Mouse (Mus musculus) lung, embryonic 16.5 days (tissue): ENCODE data around the gene Tmem222. TPM values are rescaled to one million over a fixed set of nuclear protein-coding genes. Genes with fewer than 3 reads are reported as not detected.
A peak's percentile ranks its signal among the peaks of the same experiment; 100 is the strongest.

ENCODE experiments used
- ATAC-seq: fragments of 200-750 bp; cut with Nextera tagmentation; 2 replicates; pipeline ENCODE4 v1.8.0; 2017; ENCODE audit warnings: low read depth, mild to moderate bottlenecking, moderate library complexity
- H3K27ac ChIP-seq: fragments of 300-500 bp; sonication (generic); 2 replicates; pipeline ENCODE4 v1.5.1; 2014; ENCODE audit warnings: mild to moderate bottlenecking, control low read depth, low read length
- H3K27me3 ChIP-seq: fragments of 300-500 bp; sonication (generic); 2 replicates; pipeline ENCODE4 v1.6.1; 2014; ENCODE audit warnings: low read depth, low read length, mixed read lengths; ENCODE audit not compliant: control insufficient read depth, insufficient read depth
- H3K36me3 ChIP-seq: fragments of 300-500 bp; sonication (generic); 2 replicates; pipeline ENCODE4 v1.6.1; 2014; ENCODE audit warnings: low read length; ENCODE audit not compliant: control insufficient read depth, insufficient read depth
- H3K4me1 ChIP-seq: fragments of 300-500 bp; sonication (generic); replicated peaks from 2 replicates; pipeline ENCODE4 v1.6.1; 2014; ENCODE audit warnings: low read length, mixed read lengths; ENCODE audit not compliant: control insufficient read depth, insufficient read depth
- H3K4me2 ChIP-seq: fragments of 300-500 bp; sonication (generic); 2 replicates; pipeline ENCODE4 v1.6.1; 2014; ENCODE audit warnings: low read depth, low read length, control low read depth
- H3K4me3 ChIP-seq: fragments of 300-500 bp; sonication (generic); 2 replicates; pipeline ENCODE4 v1.5.1; 2014; ENCODE audit warnings: mild to moderate bottlenecking, low read length, control low read depth
- H3K9ac ChIP-seq: fragments of 300-500 bp; sonication (generic); 2 replicates; pipeline ENCODE4 v1.6.1; 2014; ENCODE audit warnings: low read length, control low read depth
- H3K9me3 ChIP-seq: fragments of 300-500 bp; sonication (generic); 2 replicates; pipeline ENCODE4 v1.6.1; 2016; ENCODE audit warnings: low read length; ENCODE audit not compliant: control insufficient read depth
- WGBS: fragments of 180-500 bp; shearing (Covaris S2); extraction: QIAGEN DNeasy Blood & Tissue Kit; methylation state at CpG from one replicate; pipeline ENCODE4 v1.1.7; 2014; 5-methylcytosine and 5-hydroxymethylcytosine counted together
- polyA plus RNA-seq: library from polyadenylated mRNA; unstranded; fragments of >200 nt; fragmentation: Nextera tagmentation; extraction: Ambion mirVana; gene quantifications from 2 replicates; pipeline ENCODE4 v1.2.1, GENCODE M21; 2015

Gene Tmem222
- polyA plus RNA-seq, 1 experiment from 2014 or later = 79.3 TPM

GRCm38 (mm10) chr4:133301802-133302201 is 24.2 kb upstream of the Tmem222 start:
- 0 out of 2 replicates have a peak, but pooled peaks have one; percentile 21 for ATAC-seq
- Histone ChIP-seq H3K27me3 (no peaks in the 10 kb centered on the region), H3K4me1 (peaks cover 12% of the 10 kb centered on the region), H3K27ac (no peak overlapping the region), H3K36me3 (peaks cover 6% of the 10 kb centered on the region; the same call in 1 of the 2 replicates), H3K4me2 (no peak overlapping the region), H3K4me3 (no peak overlapping the region), H3K9ac (no peak overlapping the region), H3K9me3 (no peaks in the 10 kb centered on the region)
- WGBS = 23% methylated on average over 4 of the region's 4 CpGs

GRCm38 (mm10) chr4:133300421-133300820 is 22.8 kb upstream of the Tmem222 start:
- ATAC-seq = no peak
- H3K9me3 ChIP-seq = no peaks in the 10 kb centered on the region
- WGBS = 87% methylated on average over 11 of the region's 11 CpGs
- H3K4me1 ChIP-seq = peaks cover 12% of the 10 kb centered on the region
- H3K4me3 ChIP-seq = no peak overlapping the region
- peaks cover 8% of the 10 kb centered on the region; the same call in 1 of the 2 replicates for H3K36me3 ChIP-seq
- H3K27ac ChIP-seq = no peak overlapping the region
- H3K9ac ChIP-seq = no peak overlapping the region
- H3K4me2 ChIP-seq = no peak overlapping the region
- H3K27me3 ChIP-seq = no peaks in the 10 kb centered on the region

GRCm38 (mm10) chr4:133299701-133300100 is 22.1 kb upstream of the Tmem222 start:
- ATAC-seq = no peak
- WGBS = 47% methylated on average over 5 of the region's 5 CpGs
- Histone ChIP-seq H3K4me2 (no peak overlapping the region), H3K4me1 (peaks cover 12% of the 10 kb centered on the region), H3K9ac (no peak overlapping the region), H3K27me3 (no peaks in the 10 kb centered on the region), H3K9me3 (no peaks in the 10 kb centered on the region), H3K4me3 (no peak overlapping the region), H3K27ac (no peak overlapping the region), H3K36me3 (peaks cover 8% of the 10 kb centered on the region; the same call in 1 of the 2 replicates)

- no peak overlapping the region for H3K9ac ChIP-seq
- no peak overlapping the region for H3K4me3 ChIP-seq
- peaks cover 10% of the 10 kb centered on the region; the same call in 1 of the 2 replicates for H3K36me3 ChIP-seq
- no peak for ATAC-seq
- peaks cover 12% of the 10 kb centered on the region for H3K4me1 ChIP-seq
- WGBS = 37% methylated on average over 12 of the region's 12 CpGs
- H3K4me2 ChIP-seq = no peak overlapping the region
- 0 out of 2 replicates have a peak overlapping the region, but pooled peaks have one; percentile 5 for H3K27ac ChIP-seq
- H3K9me3 ChIP-seq = no peaks in the 10 kb centered on the region
- H3K27me3 ChIP-seq = no peaks in the 10 kb centered on the region
Measured at GRCm38 (mm10) chr4:133298516-133299365, 21.1 kb upstream of the Tmem222 start.

GRCm38 (mm10) chr4:133297801-133298238 is 20.2 kb upstream of the Tmem222 start:
- Histone ChIP-seq H3K27me3 (no peaks in the 10 kb centered on the region), H3K27ac (no peak overlapping the region), H3K4me1 (peaks cover 17% of the 10 kb centered on the region), H3K36me3 (0 out of 2 replicates have a peak, but pooled peaks cover 7% of the 10 kb centered on the region), H3K9ac (peak overlapping the region; percentile 24; the same call in 1 of the 2 replicates), H3K4me2 (no peak overlapping the region), H3K4me3 (no peak overlapping the region), H3K9me3 (no peaks in the 10 kb centered on the region)
- peak; percentile 81 for ATAC-seq
- WGBS = 2% methylated on average over 5 of the region's 5 CpGs

GRCm38 (mm10) chr4:133297360-133297759 is 19.8 kb upstream of the Tmem222 start:
- WGBS = 61% methylated on average over 10 of the region's 10 CpGs
- Histone ChIP-seq H3K27me3 (no peaks in the 10 kb centered on the region), H3K4me2 (no peak overlapping the region), H3K4me3 (no peak overlapping the region), H3K9me3 (no peaks in the 10 kb centered on the region), H3K9ac (no peak overlapping the region), H3K4me1 (peaks cover 17% of the 10 kb centered on the region), H3K36me3 (0 out of 2 replicates have a peak, but pooled peaks cover 7% of the 10 kb centered on the region), H3K27ac (no peak overlapping the region)
- no peak for ATAC-seq

GRCm38 (mm10) chr4:133294084-133294483 is 16.5 kb upstream of the Tmem222 start:
- Histone ChIP-seq H3K27ac (no peak overlapping the region), H3K4me2 (no peak overlapping the region), H3K4me1 (peaks cover 17% of the 10 kb centered on the region), H3K36me3 (peaks cover 4% of the 10 kb centered on the region; the same call in 1 of the 2 replicates), H3K27me3 (no peaks in the 10 kb centered on the region), H3K9me3 (no peaks in the 10 kb centered on the region), H3K4me3 (no peak overlapping the region), H3K9ac (no peak overlapping the region)
- 62% methylated on average over 11 of the region's 11 CpGs for WGBS
- no peak for ATAC-seq

GRCm38 (mm10) chr4:133292901-133293843 is 15.6 kb upstream of the Tmem222 start:
- Histone ChIP-seq H3K4me1 (peaks cover 11% of the 10 kb centered on the region; the same call in 1 of the 2 replicates), H3K4me2 (no peak overlapping the region), H3K9me3 (no peaks in the 10 kb centered on the region), H3K4me3 (no peak overlapping the region), H3K27me3 (no peaks in the 10 kb centered on the region), H3K9ac (peak overlapping the region; percentile 18; the same call in 1 of the 2 replicates), H3K36me3 (peaks cover 4% of the 10 kb centered on the region; the same call in 1 of the 2 replicates), H3K27ac (no peak overlapping the region)
- 0 out of 2 replicates have a peak, but pooled peaks have one; percentile 15 for ATAC-seq
- WGBS = 41% methylated on average over 24 of the region's 24 CpGs
